ENCODE assay signal across 8 mouse cellular contexts in genomic region chr5:105443057-105443815, GRCm38 (mm10). TPM values are rescaled to one million over a fixed set of nuclear protein-coding genes. Genes with fewer than 3 reads are reported as not detected.
DNase-seq lines count a peak whose midpoint lies in the region; ATAC-seq and TF ChIP-seq lines count a peak whose summit lies in the region.

No protein-coding gene starts in this region.

- no peak overlapping the region for H3K4me2 ChIP-seq in lung, postnatal 0 days (replicated peaks; ENCODE audit: low read depth, low read length)
- no peak overlapping the region for H3K4me2 ChIP-seq in hindbrain, embryonic 13.5 days

- no peak overlapping the region for H3K4me3 ChIP-seq in lung, adult 2 months (replicated peaks; ENCODE audit: extremely low read depth, low read depth, low read length)
- H3K4me3 ChIP-seq in lung, postnatal 0 days (ENCODE audit: low read depth, low read length), result no peak overlapping the region
- no peak overlapping the region for H3K4me3 ChIP-seq in thymus, adult 2 months (ENCODE audit: control insufficient read depth, insufficient read depth, low read length)
- H3K4me3 ChIP-seq in hindbrain, embryonic 13.5 days, result no peak overlapping the region

- 37% methylated on average over 11 of the region's 11 CpGs for WGBS in lung, adult 2 months
- 44% methylated on average over 11 of the region's 11 CpGs for WGBS in lung, postnatal 0 days
- 13% methylated on average over 11 of the region's 11 CpGs for WGBS in thymus, adult 2 months
- 66% methylated on average over 11 of the region's 11 CpGs for WGBS in hindbrain, embryonic 13.5 days

- peaks cover 5% of the 10 kb centered on the region for H3K4me1 ChIP-seq in lung, adult 2 months (ENCODE audit: control insufficient read depth, insufficient read depth, low read length)
- no peaks in the 10 kb centered on the region for H3K4me1 ChIP-seq in lung, postnatal 0 days (ENCODE audit: insufficient read depth, low read depth, low read length)
- peaks cover 19% of the 10 kb centered on the region for H3K4me1 ChIP-seq in thymus, adult 2 months (replicated peaks; ENCODE audit: control insufficient read depth, insufficient read depth, low read length)
- peaks cover 11% of the 10 kb centered on the region; the same call in 1 of the 2 replicates for H3K4me1 ChIP-seq in hindbrain, embryonic 13.5 days (replicated peaks)

- ATAC-seq in lung, postnatal 0 days, result peak; percentile 58
- no peak for ATAC-seq in hindbrain, embryonic 13.5 days (ENCODE audit: low FRiP score)

- H3K27ac ChIP-seq in lung, postnatal 0 days (ENCODE audit: low read length), result no peak overlapping the region
- H3K27ac ChIP-seq in thymus, adult 2 months (ENCODE audit: control insufficient read depth, insufficient read depth, low read length), result peak overlapping the region; percentile 97
- H3K27ac ChIP-seq in hindbrain, embryonic 13.5 days, result no peak overlapping the region

- no peak overlapping the region for H3K9ac ChIP-seq in lung, postnatal 0 days (replicated peaks; ENCODE audit: low read depth)
- H3K9ac ChIP-seq in hindbrain, embryonic 13.5 days, result no peak overlapping the region

- intact Hi-C loops in heart, postnatal 10 days (cut with DNase I), result no loop called here

- no peak for TF ChIP-seq CTCF in lung, adult 2 months (IDR thresholded peaks at IDR 0.05; ENCODE audit: insufficient read depth, low read length)
- TF ChIP-seq CTCF in lung, postnatal 0 days (IDR thresholded peaks at IDR 0.05), result no peak
- TF ChIP-seq CTCF in thymus, adult 2 months (IDR thresholded peaks at IDR 0.05; ENCODE audit: borderline replicate concordance, control insufficient read depth, extremely low read depth, insufficient read depth, low read length, poor library complexity), result no peak

- no peak for TF ChIP-seq EP300 in lung, postnatal 0 days (IDR thresholded peaks at IDR 0.05)

- peak; percentile 26 to 57 for DNase-seq in lung, adult 18-20 months
- DNase-seq in lung, adult 2 months, result no peak
- peak; percentile 46 to 55 for DNase-seq in heart, postnatal 10 days
- DNase-seq in lung, postnatal 0 days (ENCODE audit: low spot score), result peak; percentile 53
- peak; percentile 89 for DNase-seq in thymus, adult 2 months
- DNase-seq in right cerebral cortex, adult 18-20 months, result no peak
- DNase-seq in frontal cortex, adult 2 months (ENCODE audit: extremely low spot score in 1 of 2, low spot score in 1 of 2), result no peak

- no peak for TF ChIP-seq POLR2A in lung, adult 2 months (IDR thresholded peaks at IDR 0.05; ENCODE audit: borderline replicate concordance, extremely low read depth, low read depth, low read length)
- 0 out of 2 replicates have a peak, but pooled peaks have one; percentile 49 for TF ChIP-seq POLR2A in thymus, adult 2 months (IDR thresholded peaks at IDR 0.05; ENCODE audit: control insufficient read depth, extremely low read depth, insufficient read depth, low read length, poor library complexity)

- no peaks in the 10 kb centered on the region for H3K36me3 ChIP-seq in lung, postnatal 0 days (ENCODE audit: insufficient read depth, low read length)
- no peaks in the 10 kb centered on the region for H3K36me3 ChIP-seq in thymus, adult 2 months (ENCODE audit: control insufficient read depth, insufficient read depth, low read length)
- no peaks in the 10 kb centered on the region for H3K36me3 ChIP-seq in hindbrain, embryonic 13.5 days

- no peaks in the 10 kb centered on the region for H3K9me3 ChIP-seq in lung, postnatal 0 days (ENCODE audit: low read length)
- no peaks in the 10 kb centered on the region for H3K9me3 ChIP-seq in hindbrain, embryonic 13.5 days

- no peaks in the 10 kb centered on the region for H3K27me3 ChIP-seq in lung, postnatal 0 days (replicated peaks; ENCODE audit: insufficient read depth, low read length)
- H3K27me3 ChIP-seq in thymus, adult 2 months (ENCODE audit: control insufficient read depth, insufficient read depth, low read length), result no peaks in the 10 kb centered on the region
- H3K27me3 ChIP-seq in hindbrain, embryonic 13.5 days, result no peaks in the 10 kb centered on the region

RNA-seq across cellular contexts. Expression of gene Lrrc8b, which starts 27.7 kb away (rescaled TPM):
- 21.3 and 26.7 TPM in 2 replicates for polyA plus RNA-seq in lung, adult 2 months (2012; rRNA removed)
- total RNA-seq in heart, postnatal 10 days (2021), result 10 to 100 TPM; 15.8 to 19.8 TPM
- polyA plus RNA-seq in lung, postnatal 0 days (2015; fragmentation: Nextera tagmentation; extraction: Ambion mirVana), result 7.5 and 7.6 TPM in 2 replicates
- 19.2 and 22.5 TPM in 2 replicates for polyA plus RNA-seq in thymus, adult 2 months (2012; rRNA removed)
- 39.9 and 41.7 TPM in 2 replicates for polyA plus RNA-seq in frontal cortex, adult 2 months (2012; rRNA removed)
- polyA plus RNA-seq in hindbrain, embryonic 13.5 days (2015; fragmentation: Nextera tagmentation; extraction: Ambion mirVana), result 13.4 and 13.7 TPM in 2 replicates

Comparison
In these comparisons a context has a peak if more than half of its experiments do, and no peak if none do; other contexts are left out.
1. DNase-seq: peak in lung, adult 18-20 months (2 of 2), heart, postnatal 10 days (2 of 2), lung, postnatal 0 days (single experiment) and thymus, adult 2 months (single experiment); none in lung, adult 2 months (single experiment), right cerebral cortex, adult 18-20 months (single experiment) and frontal cortex, adult 2 months (0 of 2).